Mouse (Mus musculus) layer of hippocampus, adult 8-10 months (tissue): ENCODE measurements around the gene Sorcs3. TPM values are rescaled to one million over a fixed set of nuclear protein-coding genes. Genes with fewer than 3 reads are reported as not detected.

Experiments
- DNase-seq, 2 experiments: peaks; one replicate each; pipeline ENCODE4 v3.0.0; 2022; ENCODE audit warnings: low spot score in 2 of 2
- total RNA-seq, 4 experiments: library from RNA; stranded (reverse); gene quantifications; 2 replicates each; pipeline ENCODE4 v1.2.4; 2022

Sorcs3 gene
- total RNA-seq, 4 experiments from 2014 or later: 32.1 to 38.9 (median 34.6) TPM

DNA sequence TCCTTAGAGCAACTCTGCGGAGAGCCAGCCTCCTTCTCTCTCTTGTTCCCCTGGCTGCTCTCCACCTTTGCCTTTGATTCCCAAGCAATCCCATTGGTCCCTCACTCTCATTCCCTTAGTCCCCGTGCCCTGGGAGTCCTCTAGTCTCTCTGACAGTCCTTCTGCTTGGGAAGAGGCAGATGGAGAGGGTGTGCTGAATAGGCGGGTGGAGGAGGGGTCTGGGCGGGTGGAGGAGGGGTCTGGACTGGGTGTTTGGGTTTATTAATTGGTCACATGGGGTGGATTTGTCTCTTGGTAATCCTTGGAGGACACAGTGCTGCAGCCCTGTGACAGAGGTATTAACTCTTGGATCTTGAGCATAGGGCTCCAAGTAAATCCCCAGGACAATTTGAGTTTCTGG, 77.4 kb downstream of the Sorcs3 start:
- DNase-seq: no peak

DNA sequence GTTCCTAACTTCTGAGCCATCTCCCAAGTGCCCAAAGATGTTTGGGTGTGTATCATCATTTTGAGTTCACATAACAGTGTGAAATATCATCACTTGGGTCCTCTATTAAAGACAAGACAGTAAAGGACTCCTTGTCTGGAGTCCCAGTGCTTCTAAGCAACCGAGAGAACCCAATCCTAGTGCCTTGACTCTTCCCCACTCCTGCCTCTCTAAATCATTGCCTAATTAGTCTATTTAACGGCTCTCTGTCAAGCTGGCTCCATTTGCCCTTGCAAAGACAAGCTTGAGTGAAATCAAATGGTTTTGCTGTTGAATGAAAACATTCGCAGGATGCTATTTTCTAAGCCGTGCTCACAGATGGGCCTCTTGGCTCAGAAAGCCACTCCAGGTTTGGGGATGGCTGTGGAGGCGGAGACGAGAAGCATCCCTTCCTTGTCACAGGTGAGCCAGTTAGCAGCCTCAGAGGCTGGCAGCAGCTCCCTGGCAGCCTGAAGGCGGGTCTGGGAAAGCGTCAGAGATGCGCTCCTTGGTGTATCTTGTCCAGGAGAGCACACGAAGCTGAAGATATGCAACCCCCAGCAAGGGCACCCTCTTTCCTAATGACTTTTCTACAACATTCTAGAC, 79.9 kb downstream of the Sorcs3 start:
- DNase-seq: peak; percentile 50 to 52

DNA sequence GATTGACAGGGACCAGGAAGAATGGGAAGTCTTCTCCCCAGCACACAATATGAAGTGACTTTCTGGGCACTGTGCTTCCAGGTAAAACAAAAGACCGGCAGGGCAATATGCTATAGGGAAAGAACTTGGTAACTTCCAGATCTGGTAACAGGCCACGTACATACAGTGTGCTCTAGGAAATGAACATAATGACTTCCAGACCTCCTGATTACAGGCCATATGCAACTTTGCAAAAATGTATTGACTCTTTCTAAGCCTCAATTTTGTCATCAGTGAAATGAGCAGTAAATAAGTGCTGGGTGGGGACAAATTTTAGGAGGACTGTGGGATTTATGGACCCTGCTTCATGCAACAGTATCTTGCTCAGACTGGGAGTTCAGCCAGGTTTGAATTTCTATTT, 88.4 kb downstream of the Sorcs3 start:
- no peak for DNase-seq

DNA sequence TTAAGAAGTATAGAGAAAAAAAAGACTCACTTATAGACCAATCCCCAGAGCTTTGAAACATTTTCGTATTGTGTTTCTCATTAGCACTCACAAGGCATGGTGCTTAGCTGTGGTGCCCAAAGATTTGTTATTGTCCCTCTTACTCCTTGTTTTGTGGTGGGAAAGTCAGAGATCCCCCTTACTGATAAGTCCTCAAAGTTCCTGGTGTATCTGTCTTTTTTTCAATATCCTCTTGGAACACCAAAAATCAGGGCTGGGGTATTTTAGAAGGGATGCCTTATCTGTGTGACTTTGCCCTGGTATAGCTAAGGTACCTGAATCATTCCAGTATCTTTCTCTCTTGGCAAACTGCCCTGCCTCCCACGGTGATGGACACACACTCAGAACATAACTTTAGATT, 92.6 kb downstream of the Sorcs3 start:
- no peak for DNase-seq

DNA sequence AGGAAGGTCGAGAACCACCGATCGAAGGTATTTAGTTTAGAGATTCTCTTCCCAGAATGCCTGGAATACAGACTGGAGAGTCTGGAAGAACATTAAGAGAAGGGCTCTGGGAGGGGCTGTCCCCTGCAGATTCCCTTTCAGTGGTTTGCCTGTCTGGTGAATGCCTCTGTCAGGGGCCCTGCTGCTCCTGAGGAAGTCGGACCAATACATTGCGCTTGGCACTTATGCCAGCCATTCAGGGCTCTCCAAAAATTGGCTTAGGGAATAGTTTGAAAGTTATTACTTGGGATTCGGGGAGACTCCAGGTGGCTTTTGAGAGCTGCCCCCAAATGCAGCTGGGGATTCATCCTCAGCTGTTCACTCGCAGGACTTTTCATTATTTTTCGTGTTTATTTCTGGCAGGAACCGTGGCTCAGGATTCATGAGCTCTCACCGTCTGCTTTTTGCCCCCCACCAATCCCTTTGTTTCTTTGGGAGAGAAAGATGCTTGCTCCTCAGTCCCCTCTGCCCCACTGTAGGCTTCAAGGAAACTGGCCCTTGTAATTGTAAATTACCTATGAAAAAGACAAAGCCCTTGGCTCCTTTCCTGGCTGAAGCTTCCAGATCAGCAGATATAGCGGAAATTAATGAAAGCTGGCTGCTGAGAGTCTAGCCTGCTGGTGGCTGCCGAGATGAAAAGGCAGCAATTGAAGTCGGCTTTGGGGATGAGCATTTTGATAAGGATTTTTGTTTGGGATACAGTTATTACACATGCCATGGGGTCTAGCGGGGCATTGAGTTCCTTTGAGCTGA, 94.8 kb downstream of the Sorcs3 start:
- DNase-seq: no peak

DNA sequence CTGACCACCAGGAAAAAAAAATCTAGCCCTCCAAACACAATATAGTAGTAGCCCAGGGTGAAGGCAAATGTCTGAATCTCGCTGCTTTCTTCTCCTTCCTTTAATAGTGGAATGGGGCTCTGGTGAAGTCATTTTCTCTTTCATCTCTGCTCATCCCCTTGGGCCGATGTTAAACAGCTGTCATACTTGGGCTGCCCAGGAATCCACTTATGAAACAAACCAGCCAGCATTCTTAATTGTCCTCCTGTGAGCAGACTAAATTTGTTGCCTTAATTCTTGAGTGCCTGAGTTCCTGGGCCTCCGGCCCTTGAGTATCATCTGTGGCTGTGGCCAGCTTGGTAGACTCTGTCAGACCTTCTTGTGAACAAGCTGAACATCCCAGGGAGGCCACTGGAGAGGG, 95.5 kb downstream of the Sorcs3 start:
- no peak for DNase-seq

DNA sequence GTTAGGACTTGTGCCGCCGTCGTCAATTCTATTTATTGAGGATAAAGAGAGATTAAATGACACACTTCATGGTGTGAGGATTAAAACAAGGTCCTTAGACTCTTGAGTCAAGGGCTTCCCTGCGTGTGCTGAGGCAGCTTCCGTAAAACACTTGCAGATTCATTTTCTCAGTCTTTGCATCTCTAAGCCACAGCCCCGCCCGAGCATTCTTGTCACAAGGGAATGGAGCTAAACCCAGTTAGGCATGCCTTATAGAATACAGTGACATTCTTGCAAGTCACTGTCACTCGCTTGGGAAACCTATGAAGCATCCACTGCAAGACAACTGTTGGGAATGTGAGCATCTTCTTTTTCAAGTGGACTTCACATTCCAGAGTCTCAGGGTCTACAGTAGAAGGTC, 102.5 kb downstream of the Sorcs3 start:
- no peak for DNase-seq

DNA sequence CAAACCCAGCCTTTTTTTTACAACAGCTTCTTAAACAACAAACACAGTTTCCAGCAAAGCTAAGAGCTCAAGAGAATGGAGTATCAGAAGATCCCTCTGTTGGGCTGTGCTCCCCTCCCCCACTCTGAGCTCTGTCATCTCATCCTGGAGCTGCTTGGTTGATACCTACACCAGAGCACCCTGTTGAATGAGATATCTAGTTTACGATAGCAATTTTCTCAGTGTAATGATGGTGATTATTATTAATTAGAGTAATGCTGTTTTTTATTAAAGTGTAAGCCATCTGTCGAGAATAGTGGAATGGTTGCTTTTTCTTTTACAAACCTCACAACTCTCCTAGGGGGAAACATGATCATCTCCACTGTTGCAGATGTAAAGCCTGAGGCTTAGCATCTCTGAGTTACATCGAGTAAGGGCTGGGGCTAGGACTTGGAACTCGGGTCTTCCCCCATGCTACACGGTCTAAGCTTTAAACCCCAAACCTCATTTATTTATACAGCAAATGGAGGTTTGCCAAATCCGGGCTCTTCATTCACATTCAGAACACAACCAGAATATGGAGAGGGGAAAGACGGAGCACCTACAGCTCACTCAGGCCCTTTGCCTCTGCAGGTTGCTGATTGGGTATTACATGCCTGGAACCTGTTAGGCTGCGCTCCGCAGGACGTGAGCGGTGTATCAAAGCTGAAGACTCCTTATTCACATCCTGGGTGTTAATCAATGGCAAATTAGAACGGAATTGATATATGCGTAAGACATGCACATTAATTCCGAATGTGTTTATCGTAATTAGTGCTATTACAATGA, 103.9 kb downstream of the Sorcs3 start:
- no peak for DNase-seq

DNA sequence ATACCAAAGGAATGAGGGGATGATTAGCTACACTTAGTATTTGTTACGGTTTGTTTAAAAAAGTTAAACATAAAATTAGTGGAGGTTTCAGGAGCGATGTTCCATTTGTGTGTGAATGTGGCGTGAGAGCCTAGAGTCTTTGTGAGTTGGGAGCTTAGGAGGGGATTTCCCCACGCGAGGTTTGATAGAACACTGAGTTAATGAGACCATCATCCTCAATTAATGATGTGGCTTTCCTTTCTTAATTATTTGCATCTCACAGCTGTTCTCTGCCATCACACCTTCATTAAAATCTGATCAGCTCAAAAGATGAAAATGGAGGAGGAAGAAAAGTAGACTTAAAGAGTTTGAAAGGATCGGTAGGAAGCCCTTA, 104.5 kb downstream of the Sorcs3 start:
- no peak for DNase-seq

DNA sequence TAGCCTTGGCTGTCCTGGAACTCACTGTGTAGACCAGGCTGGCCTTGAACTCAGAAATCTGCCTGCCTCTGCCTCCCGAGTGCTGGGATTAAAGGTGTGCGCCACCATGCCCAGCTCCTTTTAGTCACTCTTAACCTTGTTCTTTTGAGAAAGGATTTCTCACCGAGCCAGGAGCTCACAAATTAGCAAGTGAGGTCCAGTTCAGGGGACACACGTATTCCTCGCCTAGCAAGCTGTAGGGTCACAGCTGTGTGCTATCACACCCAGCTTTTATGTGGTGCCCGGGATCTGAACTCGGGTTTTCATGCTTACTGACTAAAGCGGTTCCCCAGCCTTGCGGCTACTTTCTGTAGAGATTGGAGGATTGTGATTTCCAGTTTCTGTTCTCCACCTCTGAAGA, 108.0 kb downstream of the Sorcs3 start:
- DNase-seq: no peak

DNA sequence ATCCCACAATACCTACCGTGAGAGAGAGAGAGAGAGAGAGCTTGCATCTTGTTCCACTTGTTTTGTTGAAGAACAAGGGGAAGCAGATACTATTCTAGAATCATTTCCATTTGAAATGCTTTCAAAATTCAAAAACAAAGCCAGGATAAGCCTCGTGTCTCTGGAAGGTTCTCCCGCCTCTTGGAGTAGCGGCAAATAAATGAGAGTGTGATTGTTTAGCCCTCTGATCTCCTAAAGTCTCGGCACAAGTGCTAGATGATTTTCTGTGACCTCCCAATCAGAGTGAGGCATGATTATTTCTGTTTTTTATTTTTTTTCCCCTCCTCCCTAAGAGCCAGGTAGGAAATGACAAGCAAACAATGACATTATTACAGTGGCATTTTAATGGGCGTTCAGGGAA, 121.3 kb downstream of the Sorcs3 start:
- no peak for DNase-seq

DNA sequence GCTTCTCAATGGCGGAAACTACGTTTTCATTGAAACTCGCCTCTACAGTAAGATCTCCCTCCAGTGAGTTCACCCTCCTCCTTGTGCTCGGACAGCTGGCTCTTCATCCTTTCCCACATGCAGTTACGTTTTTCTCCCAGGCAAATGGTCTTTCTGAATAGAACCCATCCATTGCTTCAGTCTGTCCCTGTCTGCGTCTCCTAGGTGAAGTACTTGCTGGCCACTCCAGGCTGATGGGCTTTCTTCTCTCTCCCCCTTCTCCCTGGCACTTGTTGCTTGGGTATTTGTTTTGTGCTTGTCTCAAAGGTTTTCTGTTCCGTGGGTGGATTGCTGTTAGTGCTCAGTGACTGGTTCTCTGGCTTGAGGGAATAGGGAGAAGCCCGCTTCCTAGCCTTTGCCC, 122.3 kb downstream of the Sorcs3 start:
- DNase-seq: no peak

DNA sequence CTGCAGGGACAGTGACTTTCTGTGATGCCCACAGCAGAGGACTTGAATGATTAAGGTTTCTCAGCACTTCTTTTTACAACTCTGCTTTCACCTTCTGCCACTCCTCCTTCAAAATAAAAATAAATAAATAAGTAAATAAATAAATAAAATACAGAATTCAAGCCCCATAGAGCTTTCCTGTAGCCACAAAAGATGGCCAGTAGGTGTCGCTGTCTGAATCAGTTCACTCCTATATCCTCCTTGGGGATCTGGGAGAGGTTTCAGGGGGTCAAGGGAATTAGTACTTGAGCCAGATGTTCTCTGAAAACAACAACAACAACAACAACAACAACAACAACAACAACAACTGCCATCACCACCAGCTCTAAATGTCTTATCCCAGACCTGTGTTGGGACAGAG, 125.8 kb downstream of the Sorcs3 start:
- DNase-seq: no peak

DNA sequence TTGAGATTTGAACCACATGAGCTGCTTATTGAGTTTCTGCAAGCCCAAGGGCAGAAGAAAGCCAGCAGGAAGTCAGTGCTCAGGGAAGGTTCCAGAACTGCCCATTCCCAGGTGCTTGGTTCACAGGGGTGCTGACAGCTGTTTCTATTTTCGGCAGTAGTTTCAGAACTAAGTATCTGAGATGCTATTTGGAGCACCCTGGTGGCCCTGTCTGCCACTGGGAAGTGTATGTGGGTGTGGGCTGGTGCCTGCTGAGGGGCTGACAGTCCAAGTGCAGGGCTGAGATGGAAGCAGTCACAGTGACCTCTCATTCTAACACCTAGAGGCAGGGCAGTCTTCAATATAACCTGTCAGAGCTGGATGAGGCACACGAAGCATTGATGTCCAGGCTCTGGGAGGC, 127.3 kb downstream of the Sorcs3 start:
- no peak for DNase-seq

DNA sequence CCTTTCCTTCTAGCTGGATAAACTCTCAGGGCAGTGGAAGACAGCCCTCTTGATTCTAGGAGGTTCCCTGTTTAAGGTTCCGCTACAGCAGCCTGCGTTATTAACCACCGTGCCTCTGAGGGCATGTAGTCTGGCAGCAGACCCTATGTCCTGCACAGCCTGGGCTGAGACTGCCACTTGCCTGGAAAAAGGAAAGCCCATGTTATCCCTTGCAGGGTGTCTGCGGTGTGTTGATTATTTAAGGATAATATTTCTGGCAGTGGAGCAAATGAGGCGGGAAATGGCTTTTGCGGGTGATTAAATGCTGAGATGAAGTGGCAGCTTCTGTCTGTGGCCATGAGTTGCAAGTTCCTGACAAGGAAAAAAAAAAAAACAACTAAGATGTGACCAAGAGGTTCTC, 131.6 kb downstream of the Sorcs3 start:
- no peak for DNase-seq

DNA sequence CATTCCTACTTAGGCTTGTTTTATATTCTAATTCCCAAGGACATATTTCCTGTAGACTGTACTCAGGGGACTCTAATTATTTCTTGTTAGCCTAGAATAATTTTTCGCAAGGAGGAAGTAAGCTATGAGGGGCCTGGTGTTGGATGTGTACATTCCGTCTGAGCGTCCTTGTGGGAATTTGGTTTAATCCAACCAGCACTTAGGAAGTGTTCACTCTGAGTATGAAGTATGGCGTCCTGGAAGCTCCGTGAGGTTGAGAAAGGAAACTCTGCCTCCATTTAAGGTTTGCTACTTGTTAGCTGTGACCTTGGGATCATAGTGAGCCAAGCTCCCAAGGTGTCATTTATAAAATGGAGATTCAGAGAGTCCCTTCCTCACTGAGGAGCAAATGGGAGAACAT, 132.3 kb downstream of the Sorcs3 start:
- no peak for DNase-seq

DNA sequence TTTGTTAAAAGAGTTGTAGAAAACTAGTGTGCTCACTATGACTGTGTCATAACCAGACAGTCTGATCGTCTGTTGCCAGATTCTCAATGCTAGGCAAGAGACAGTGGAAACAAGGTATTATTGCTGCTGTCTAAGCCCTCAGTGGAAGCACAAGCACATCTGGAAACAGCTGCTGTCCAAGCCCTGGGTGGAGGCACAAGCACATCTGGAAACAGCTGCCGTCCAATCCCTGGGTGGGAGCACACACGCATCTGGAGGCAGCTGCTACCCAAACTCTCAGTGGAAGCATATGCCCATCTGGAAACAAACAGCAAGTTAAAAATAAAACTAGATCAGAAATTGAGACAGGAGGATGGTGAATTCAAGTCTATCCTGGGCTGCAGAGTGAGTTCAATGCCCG, 136.9 kb downstream of the Sorcs3 start:
- no peak for DNase-seq

DNA sequence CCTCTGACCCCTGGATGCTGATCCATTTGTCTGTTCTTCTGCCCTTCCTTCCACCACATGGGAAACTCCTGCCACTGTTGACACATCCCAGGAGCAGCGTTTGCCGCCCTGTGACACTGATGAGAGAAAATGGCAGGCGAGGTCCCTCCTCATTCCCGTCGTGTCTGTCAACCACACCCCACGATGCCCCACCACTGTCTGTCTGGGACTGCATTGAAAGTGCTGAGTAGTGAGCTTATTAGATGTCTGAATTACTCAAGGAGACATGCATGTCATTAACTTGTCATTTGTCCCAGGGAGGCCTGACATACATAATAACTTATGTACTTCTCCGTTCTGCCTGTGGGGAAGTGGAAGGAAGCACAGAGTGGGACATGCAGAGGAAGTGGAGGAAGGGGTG, 137.6 kb downstream of the Sorcs3 start:
- no peak for DNase-seq

DNA sequence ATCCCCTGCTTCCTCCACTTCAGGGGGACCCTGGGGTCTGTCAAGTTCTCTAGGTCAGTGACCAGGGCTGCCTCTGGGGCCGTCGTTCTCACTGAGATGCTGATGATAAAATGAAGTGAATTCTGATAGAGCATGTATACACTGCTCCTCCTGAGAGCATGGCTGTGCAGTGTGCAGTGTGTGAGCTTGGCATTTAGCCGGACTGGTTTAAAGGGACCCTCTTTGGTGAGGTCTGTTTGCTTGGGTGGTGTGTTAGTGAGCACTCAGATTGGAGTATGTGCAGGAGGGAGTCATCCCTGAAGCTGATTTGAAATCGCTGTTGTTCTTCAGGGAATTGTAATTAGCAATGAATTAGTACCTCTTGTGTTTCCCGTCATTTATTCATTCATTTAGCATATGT, 141.3 kb downstream of the Sorcs3 start:
- DNase-seq: no peak

DNA sequence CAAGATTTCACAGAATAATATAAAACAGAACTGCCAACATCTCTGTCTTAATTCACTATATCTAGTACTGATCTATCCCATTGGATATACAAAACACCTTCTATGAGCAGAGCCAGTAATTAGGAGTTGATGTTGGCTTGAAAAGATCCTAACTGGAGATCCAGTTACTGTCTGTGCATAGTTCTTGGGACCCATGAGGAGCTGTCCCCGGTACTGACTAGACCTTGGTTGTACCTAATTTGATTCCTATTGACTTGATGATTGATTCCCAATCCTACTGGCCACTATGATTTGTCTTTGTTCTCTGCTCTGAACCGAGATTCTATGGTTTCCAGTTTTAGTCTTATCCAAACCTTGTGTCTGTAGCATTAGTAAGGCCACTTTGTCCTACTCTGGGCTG, 151.0 kb downstream of the Sorcs3 start:
- no peak for DNase-seq

DNA sequence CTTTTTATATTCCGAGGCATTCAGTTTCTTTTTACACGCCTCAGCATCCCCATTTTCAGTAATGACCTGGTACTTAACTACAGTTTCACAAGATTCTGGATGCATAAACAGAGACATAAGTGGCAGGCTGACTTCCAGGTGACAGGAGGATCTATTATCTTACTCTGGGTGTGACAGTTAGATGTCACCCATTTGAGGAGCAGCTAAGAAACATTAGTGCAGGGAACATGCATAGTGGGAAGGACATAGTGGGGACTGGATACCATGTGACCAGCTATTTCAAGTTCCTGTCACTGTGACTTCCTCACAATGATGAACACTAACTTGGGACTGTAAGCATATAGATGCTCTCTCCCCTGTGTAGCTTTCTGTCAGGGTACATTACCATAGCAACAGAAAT, 156.3 kb downstream of the Sorcs3 start:
- DNase-seq: no peak

DNA sequence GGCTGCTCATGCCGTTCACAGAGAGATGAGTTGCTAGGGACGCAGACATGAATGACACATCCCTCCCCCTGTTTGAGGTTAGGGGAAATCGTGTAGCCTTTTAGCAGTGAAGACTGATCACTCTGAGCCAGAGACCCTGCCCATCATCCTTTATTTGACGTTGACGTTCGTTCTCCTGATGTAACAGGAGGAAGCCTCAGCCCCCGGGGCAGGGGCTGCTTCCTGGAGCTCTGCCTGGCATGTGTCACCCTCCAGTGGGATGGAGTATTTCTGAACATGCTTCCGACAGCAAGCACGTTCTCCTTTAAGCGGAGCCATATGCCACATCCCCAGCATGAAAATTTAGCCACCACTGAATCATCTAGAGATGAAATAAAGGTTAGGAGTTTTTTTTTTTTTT, 162.2 kb downstream of the Sorcs3 start:
- peak; percentile 18 to 26 for DNase-seq

DNA sequence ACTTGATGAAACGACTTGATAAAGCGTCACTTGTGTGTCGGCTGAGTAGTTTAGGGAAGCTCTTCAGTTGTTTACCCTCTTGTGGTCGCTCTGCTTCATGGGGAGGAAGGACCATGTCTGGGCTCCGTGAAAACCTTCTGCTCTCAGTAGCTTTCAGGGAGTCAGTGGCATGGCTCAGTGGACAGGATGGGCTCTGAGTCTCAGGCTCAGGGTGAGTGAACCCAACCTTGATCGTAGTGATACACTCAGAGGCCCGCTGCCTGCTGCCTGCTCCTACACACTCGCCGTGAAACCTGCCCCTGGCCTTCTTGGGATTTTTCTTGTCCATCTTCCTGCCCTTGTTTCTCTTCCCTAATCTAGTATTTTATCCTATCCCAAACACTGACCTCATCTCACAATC, 166.0 kb downstream of the Sorcs3 start:
- DNase-seq: no peak
